Comparison of ENCODE assay signal across 10 mouse cellular contexts in the genomic region with DNA sequence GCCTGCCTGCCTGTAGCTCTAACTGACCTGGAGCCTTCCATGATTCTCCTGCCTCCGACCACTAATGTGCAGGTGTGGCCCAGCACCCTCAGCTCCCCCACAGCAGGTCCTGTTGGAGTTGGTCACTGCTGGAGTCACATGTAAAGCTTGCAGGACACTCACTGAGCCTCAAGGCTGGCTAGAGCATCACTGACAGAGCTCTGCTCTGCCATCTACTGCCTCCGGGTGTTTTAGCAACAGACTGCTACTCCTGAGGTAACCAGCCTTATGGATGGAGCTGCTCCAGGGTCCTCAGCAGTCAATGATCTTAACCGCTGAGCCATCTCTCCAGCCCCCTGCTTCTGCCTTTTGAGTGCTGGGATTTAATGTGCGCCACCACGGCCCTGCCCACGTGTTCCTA. TPM values are rescaled to one million over a fixed set of nuclear protein-coding genes. Genes with fewer than 3 reads are reported as not detected.
DNase-seq lines count a peak whose midpoint lies in the region; ATAC-seq and TF ChIP-seq lines count a peak whose summit lies in the region.
"Had no signal": no experiment of that assay in that cellular context is flagged by ENCODE, and none has a peak within 500 bp of the region (broad histone marks: within the 10 kb centered on the region; RNA-seq: fewer than 3 reads in every experiment).

No protein-coding gene starts in this region.

- no peak overlapping the region for H3K27ac ChIP-seq in gastrocnemius, adult 2 months
- no peak overlapping the region for H3K27ac ChIP-seq in liver, postnatal 0 days (ENCODE audit: low read depth)
- no peak overlapping the region for H3K27ac ChIP-seq in liver, embryonic 12.5 days
- peak overlapping the region; percentile 5; the same call in 1 of the 2 replicates for H3K27ac ChIP-seq in embryonic facial prominence, embryonic 10.5 days (replicated peaks)
- H3K27ac ChIP-seq in midbrain, embryonic 14.5 days (replicated peaks; ENCODE audit: low read depth, low read length): peak overlapping the region; percentile 41; the same call in 1 of the 2 replicates
- H3K27ac ChIP-seq: macrophage had no signal

- H3K36me3 ChIP-seq in liver, postnatal 0 days (replicated peaks; ENCODE audit: insufficient read depth, low read length): no peaks in the 10 kb centered on the region
- H3K36me3 ChIP-seq in liver, embryonic 12.5 days: no peaks in the 10 kb centered on the region
- H3K36me3 ChIP-seq in embryonic facial prominence, embryonic 10.5 days (replicated peaks): no peaks in the 10 kb centered on the region
- H3K36me3 ChIP-seq in midbrain, embryonic 14.5 days (ENCODE audit: control insufficient read depth, insufficient read depth, low read length): no peaks in the 10 kb centered on the region

- H3K27me3 ChIP-seq in liver, postnatal 0 days (ENCODE audit: insufficient read depth, low read length): 0 out of 2 replicates have a peak, but pooled peaks cover 4% of the 10 kb centered on the region
- peaks cover 40% of the 10 kb centered on the region for H3K27me3 ChIP-seq in liver, embryonic 12.5 days (replicated peaks)
- H3K27me3 ChIP-seq in embryonic facial prominence, embryonic 10.5 days (replicated peaks; ENCODE audit: low read depth, poor library complexity, severe bottlenecking): peaks cover 10% of the 10 kb centered on the region; the same call in 1 of the 2 replicates
- no peaks in the 10 kb centered on the region for H3K27me3 ChIP-seq in midbrain, embryonic 14.5 days (ENCODE audit: control insufficient read depth, insufficient read depth, low read length)

- intact Hi-C loops in gastrocnemius, adult 2 months (cut with DNase I): no loop called here

- no peak overlapping the region for H3K4me3 ChIP-seq in gastrocnemius, adult 2 months
- H3K4me3 ChIP-seq in liver, postnatal 0 days (ENCODE audit: low read depth, low read length): no peak overlapping the region
- no peak overlapping the region for H3K4me3 ChIP-seq in liver, embryonic 12.5 days
- H3K4me3 ChIP-seq in embryonic facial prominence, embryonic 10.5 days: no peak overlapping the region
- no peak overlapping the region for H3K4me3 ChIP-seq in midbrain, embryonic 14.5 days (replicated peaks; ENCODE audit: low read depth, low read length)

- H3K9me3 ChIP-seq in liver, postnatal 0 days (ENCODE audit: low read length): no peaks in the 10 kb centered on the region
- H3K9me3 ChIP-seq in liver, embryonic 12.5 days (replicated peaks): no peaks in the 10 kb centered on the region
- H3K9me3 ChIP-seq in embryonic facial prominence, embryonic 10.5 days: no peaks in the 10 kb centered on the region
- H3K9me3 ChIP-seq in midbrain, embryonic 14.5 days (ENCODE audit: control insufficient read depth, low read length): no peaks in the 10 kb centered on the region

- no peak for ATAC-seq in liver, postnatal 0 days
- no peak for ATAC-seq in liver, embryonic 12.5 days
- ATAC-seq in midbrain, embryonic 14.5 days (ENCODE audit: low FRiP score, low TSS enrichment): no peak

- H3K9ac ChIP-seq in liver, postnatal 0 days (replicated peaks): no peak overlapping the region
- no peak overlapping the region for H3K9ac ChIP-seq in liver, embryonic 12.5 days
- H3K9ac ChIP-seq in midbrain, embryonic 14.5 days (replicated peaks; ENCODE audit: low read length): no peak overlapping the region

- peak; percentile 27 for TF ChIP-seq CTCF in gastrocnemius, adult 2 months (IDR thresholded peaks at IDR 0.05)
- TF ChIP-seq CTCF in liver, postnatal 0 days (IDR thresholded peaks at IDR 0.05; ENCODE audit: low read depth): peak; percentile 42

- DNase-seq in gastrocnemius, adult 2 months: peak; percentile 32
- no peak for DNase-seq in gastrocnemius, postnatal 4 days (ENCODE audit: low spot score in 2 of 2)
- no peak for DNase-seq in liver, postnatal 0 days
- DNase-seq in embryonic facial prominence, embryonic 10.5 days (ENCODE audit: low spot score): no peak
- DNase-seq in midbrain, embryonic 14.5 days: peak; percentile 69
- no peak for DNase-seq in thymus, postnatal 0 days (ENCODE audit: low spot score)
- no peak for DNase-seq in spleen, adult 18-20 months
- DNase-seq: right cerebral cortex, postnatal 14 days had no signal

- no peak for TF ChIP-seq EP300 in liver, postnatal 0 days (IDR thresholded peaks at IDR 0.05; ENCODE audit: low read depth)

- no peaks in the 10 kb centered on the region; the same call in 1 of the 2 replicates for H3K4me1 ChIP-seq in liver, postnatal 0 days (ENCODE audit: insufficient read depth)
- peaks cover 11% of the 10 kb centered on the region; the same call in 1 of the 2 replicates for H3K4me1 ChIP-seq in liver, embryonic 12.5 days
- H3K4me1 ChIP-seq in embryonic facial prominence, embryonic 10.5 days: peaks cover 63% of the 10 kb centered on the region
- H3K4me1 ChIP-seq in midbrain, embryonic 14.5 days (ENCODE audit: control insufficient read depth, insufficient read depth, low read length): peaks cover 37% of the 10 kb centered on the region

- no peak overlapping the region for H3K4me2 ChIP-seq in liver, postnatal 0 days (ENCODE audit: low read depth, low read length)
- H3K4me2 ChIP-seq in liver, embryonic 12.5 days: no peak overlapping the region
- no peak overlapping the region for H3K4me2 ChIP-seq in midbrain, embryonic 14.5 days (ENCODE audit: low read length)

- WGBS in liver, postnatal 0 days (ENCODE audit: insufficient replicate concordance): 48% methylated on average over 6 of the region's 6 CpGs
- 40% methylated on average over 6 of the region's 6 CpGs for WGBS in liver, embryonic 12.5 days (ENCODE audit: insufficient replicate concordance)
- 36% methylated on average over 6 of the region's 6 CpGs for WGBS in embryonic facial prominence, embryonic 10.5 days
- 34% methylated on average over 6 of the region's 6 CpGs for WGBS in midbrain, embryonic 14.5 days

RNA-seq across cellular contexts. Expression of a gene that starts 8.4 kb away (rescaled TPM):
- 10 to 100 TPM; 48.4 to 63.3 TPM for total RNA-seq in gastrocnemius, adult 2 months (2021)
- total RNA-seq in gastrocnemius, postnatal 4 days (2021): 100 to 1,000 TPM; 130 to 134 TPM
- polyA plus RNA-seq in liver, postnatal 0 days (2015; fragmentation: Nextera tagmentation; extraction: Ambion mirVana): 4.9 and 6.0 TPM in 2 replicates
- polyA plus RNA-seq in liver, embryonic 12.5 days (2016; fragmentation: Nextera tagmentation; extraction: Ambion mirVana): 7.5 and 10.0 TPM in 2 replicates
- polyA plus RNA-seq in embryonic facial prominence, embryonic 10.5 days (2016; fragmentation: Nextera tagmentation; extraction: Ambion mirVana): 7.1 and 8.4 TPM in 2 replicates
- polyA plus RNA-seq in midbrain, embryonic 14.5 days (2014; fragmentation: Nextera tagmentation; extraction: Ambion mirVana): 4.4 and 4.9 TPM in 2 replicates
- polyA plus RNA-seq in thymus, postnatal 0 days (2015; fragmentation: Nextera tagmentation; extraction: Ambion mirVana): 2.8 and 3.1 TPM in 2 replicates

RNA-seq across cellular contexts. Expression of a gene that starts 31.4 kb away (rescaled TPM):
- 100 to 1,000 TPM; 154 to 224 TPM for total RNA-seq in gastrocnemius, adult 2 months (2021)
- 100 to 1,000 TPM; 160 to 165 TPM for total RNA-seq in gastrocnemius, postnatal 4 days (2021)
- polyA plus RNA-seq in liver, postnatal 0 days (2015; fragmentation: Nextera tagmentation; extraction: Ambion mirVana): 103 and 105 TPM in 2 replicates
- polyA plus RNA-seq in liver, embryonic 12.5 days (2016; fragmentation: Nextera tagmentation; extraction: Ambion mirVana): 110 and 112 TPM in 2 replicates
- polyA plus RNA-seq in embryonic facial prominence, embryonic 10.5 days (2016; fragmentation: Nextera tagmentation; extraction: Ambion mirVana): 113 TPM in 2 replicates
- polyA plus RNA-seq in midbrain, embryonic 14.5 days (2014; fragmentation: Nextera tagmentation; extraction: Ambion mirVana): 54.2 and 70.8 TPM in 2 replicates
- polyA plus RNA-seq in thymus, postnatal 0 days (2015; fragmentation: Nextera tagmentation; extraction: Ambion mirVana): 127 and 128 TPM in 2 replicates

RNA-seq across cellular contexts. Expression of a gene that starts 55.8 kb away (rescaled TPM):
- 10 to 100 TPM in 1 of 2 experiments, 1 to 10 TPM in 1; 1.8 to 18.9 TPM for total RNA-seq in gastrocnemius, adult 2 months (2021)
- 1 to 10 TPM; 4.5 to 6.0 TPM for total RNA-seq in gastrocnemius, postnatal 4 days (2021)
- polyA plus RNA-seq in liver, postnatal 0 days (2015; fragmentation: Nextera tagmentation; extraction: Ambion mirVana): 1.0 and 1.9 TPM in 2 replicates
- 1.4 and 1.5 TPM in 2 replicates for polyA plus RNA-seq in liver, embryonic 12.5 days (2016; fragmentation: Nextera tagmentation; extraction: Ambion mirVana)
- polyA plus RNA-seq in embryonic facial prominence, embryonic 10.5 days (2016; fragmentation: Nextera tagmentation; extraction: Ambion mirVana): 0.89 and 1.5 TPM in 2 replicates
- 3.3 and 4.5 TPM in 2 replicates for polyA plus RNA-seq in midbrain, embryonic 14.5 days (2014; fragmentation: Nextera tagmentation; extraction: Ambion mirVana)
- polyA plus RNA-seq in thymus, postnatal 0 days (2015; fragmentation: Nextera tagmentation; extraction: Ambion mirVana): 1.3 and 2.1 TPM in 2 replicates
- polyA plus RNA-seq: macrophage had no signal

Comparison
In these comparisons a context has a peak if more than half of its experiments do, and no peak if none do; other contexts are left out.
1. DNase-seq: peak in gastrocnemius, adult 2 months (single experiment) and midbrain, embryonic 14.5 days (single experiment); none in gastrocnemius, postnatal 4 days (0 of 2), liver, postnatal 0 days (single experiment), embryonic facial prominence, embryonic 10.5 days (single experiment), thymus, postnatal 0 days (single experiment) and spleen, adult 18-20 months (0 of 2).
2. H3K27ac ChIP-seq: peak in embryonic facial prominence, embryonic 10.5 days (single experiment) and midbrain, embryonic 14.5 days (single experiment); none in gastrocnemius, adult 2 months (single experiment), liver, postnatal 0 days (single experiment) and liver, embryonic 12.5 days (single experiment).